In the genomic region with DNA sequence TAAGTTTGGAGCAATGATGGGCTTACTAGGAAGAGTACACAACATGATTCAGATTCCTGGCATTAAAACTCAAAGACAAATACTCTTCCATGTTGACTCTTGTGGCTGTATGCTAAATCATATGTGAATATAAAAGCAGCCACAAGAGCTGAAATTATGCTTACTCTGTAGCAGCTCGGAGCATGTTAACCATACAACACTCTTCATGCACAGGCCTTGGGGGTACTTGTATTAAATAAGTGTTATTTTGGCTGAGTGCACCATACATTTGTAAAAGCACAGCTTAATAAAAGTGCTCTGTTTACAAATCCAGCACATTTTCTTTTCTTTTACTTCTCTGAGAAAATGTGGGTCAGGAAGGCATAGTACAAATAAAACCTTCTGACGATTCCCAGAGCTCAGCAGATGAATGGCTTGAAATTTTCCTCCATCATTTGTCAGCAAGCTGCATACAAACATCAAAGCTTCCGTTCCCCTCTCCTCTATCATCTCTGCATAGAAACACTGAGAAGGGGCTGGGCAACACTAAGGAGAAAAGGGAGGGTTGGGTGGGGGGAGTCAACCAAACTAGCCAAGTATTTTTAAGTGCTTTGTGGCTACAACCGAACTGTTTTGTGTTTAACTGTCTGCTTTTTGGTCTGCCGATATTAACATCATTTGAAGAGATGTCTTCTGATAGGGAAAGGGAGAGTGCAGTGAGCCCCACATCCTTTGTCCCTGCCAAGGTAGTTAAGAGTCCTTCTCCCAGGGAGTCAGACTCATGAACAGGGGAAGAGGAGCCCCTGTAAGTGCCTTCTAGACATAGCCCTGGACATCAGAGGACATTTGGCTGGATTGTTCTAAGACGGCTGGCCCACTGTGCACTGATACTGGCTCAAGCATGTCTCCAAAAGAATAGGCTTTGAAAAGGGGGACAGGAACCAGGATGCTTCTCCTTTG, we compare ENCODE assay signal across 15 mouse cellular contexts.
DNase-seq lines count a peak whose midpoint lies in the region; ATAC-seq and TF ChIP-seq lines count a peak whose summit lies in the region.
"Had no signal": no experiment of that assay in that cellular context is flagged by ENCODE, and none has a peak within 500 bp of the region (broad histone marks: within the 10 kb centered on the region; RNA-seq: fewer than 3 reads in every experiment).

No protein-coding gene starts in this region.

- peaks cover 10% of the 10 kb centered on the region; the same call in 1 of the 2 replicates for H3K4me1 ChIP-seq in lung, embryonic 14.5 days (ENCODE audit: insufficient read depth)
- peaks cover 6% of the 10 kb centered on the region; the same call in 1 of the 2 replicates for H3K4me1 ChIP-seq in embryonic facial prominence, embryonic 12.5 days
- no peaks in the 10 kb centered on the region; the same call in 1 of the 2 replicates for H3K4me1 ChIP-seq in intestine, embryonic 16.5 days (ENCODE audit: control insufficient read depth, insufficient read depth, low read length)
- H3K4me1 ChIP-seq in midbrain, postnatal 0 days (ENCODE audit: insufficient read depth, low read length) = no peaks in the 10 kb centered on the region
- H3K4me1 ChIP-seq: heart, embryonic 13.5 days had no signal

- no peak overlapping the region for H3K9ac ChIP-seq in lung, embryonic 14.5 days
- H3K9ac ChIP-seq in embryonic facial prominence, embryonic 12.5 days = no peak overlapping the region
- no peak overlapping the region for H3K9ac ChIP-seq in intestine, embryonic 16.5 days (ENCODE audit: low read depth, low read length)
- H3K9ac ChIP-seq in midbrain, postnatal 0 days (replicated peaks; ENCODE audit: low read length, poor library complexity, severe bottlenecking) = no peak overlapping the region
- H3K9ac ChIP-seq: heart, embryonic 13.5 days had no signal

- H3K9me3 ChIP-seq in lung, embryonic 14.5 days (ENCODE audit: low read depth, low read length) = no peaks in the 10 kb centered on the region
- no peaks in the 10 kb centered on the region for H3K9me3 ChIP-seq in embryonic facial prominence, embryonic 12.5 days
- no peaks in the 10 kb centered on the region for H3K9me3 ChIP-seq in intestine, embryonic 16.5 days (ENCODE audit: control insufficient read depth, low read length)
- H3K9me3 ChIP-seq in midbrain, postnatal 0 days (ENCODE audit: low read length) = no peaks in the 10 kb centered on the region
- H3K9me3 ChIP-seq: heart, embryonic 13.5 days had no signal

- no peak overlapping the region for H3K4me3 ChIP-seq in lung, embryonic 14.5 days (ENCODE audit: low read depth, low read length)
- no peak overlapping the region for H3K4me3 ChIP-seq in embryonic facial prominence, embryonic 12.5 days
- no peak overlapping the region for H3K4me3 ChIP-seq in intestine, embryonic 16.5 days (ENCODE audit: low read length)
- no peak overlapping the region for H3K4me3 ChIP-seq in midbrain, postnatal 0 days (ENCODE audit: low read depth, low read length)
- H3K4me3 ChIP-seq: erythroblast, embryonic 14.5 days; heart, embryonic 13.5 days had no signal

- DNase-seq in lung, embryonic 14.5 days = peak; percentile 76
- no peak for DNase-seq in lung, postnatal 14 days
- no peak for DNase-seq in midbrain, postnatal 0 days (ENCODE audit: low spot score)
- no peak for DNase-seq in cerebellum, postnatal 36 days
- DNase-seq: cerebellum, adult 18-20 months; gastrocnemius, postnatal 14 days; kidney, adult 18-20 months; kidney, postnatal 36 days; thymus, adult 18-20 months had no signal

- peak; percentile 89 for ATAC-seq in lung, embryonic 14.5 days (ENCODE audit: insufficient read depth)
- no peak for ATAC-seq in embryonic facial prominence, embryonic 12.5 days (ENCODE audit: insufficient number of reproducible peaks, insufficient read depth, low FRiP score, low TSS enrichment)
- peak; percentile 80 for ATAC-seq in intestine, embryonic 16.5 days
- peak; percentile 54 for ATAC-seq in midbrain, postnatal 0 days (ENCODE audit: low FRiP score)
- no peak for ATAC-seq in megakaryocyte progenitor cell, adult 5-6 weeks (replicated peaks; ENCODE audit: poor library complexity)
- no peak for ATAC-seq in monocyte, adult 5-6 weeks (replicated peaks; ENCODE audit: insufficient number of reproducible peaks, low FRiP score, low TSS enrichment, poor library complexity, severe bottlenecking)

- TF ChIP-seq CTCF in lung, embryonic 14.5 days (IDR thresholded peaks at IDR 0.05; ENCODE audit: low read depth) = 0 out of 2 replicates have a peak, but pooled peaks have one; percentile 4
- TF ChIP-seq CTCF in midbrain, postnatal 0 days (IDR thresholded peaks at IDR 0.05) = no peak

- H3K27me3 ChIP-seq in lung, embryonic 14.5 days (ENCODE audit: insufficient read depth, low read length) = no peaks in the 10 kb centered on the region
- no peaks in the 10 kb centered on the region for H3K27me3 ChIP-seq in embryonic facial prominence, embryonic 12.5 days
- H3K27me3 ChIP-seq in intestine, embryonic 16.5 days (replicated peaks; ENCODE audit: control insufficient read depth, insufficient read depth, low read length) = no peaks in the 10 kb centered on the region
- no peaks in the 10 kb centered on the region for H3K27me3 ChIP-seq in midbrain, postnatal 0 days (ENCODE audit: insufficient read depth, low read length)
- H3K27me3 ChIP-seq: heart, embryonic 13.5 days had no signal

- H3K4me2 ChIP-seq in lung, embryonic 14.5 days = no peak overlapping the region
- no peak overlapping the region for H3K4me2 ChIP-seq in embryonic facial prominence, embryonic 12.5 days (replicated peaks)
- no peak overlapping the region for H3K4me2 ChIP-seq in intestine, embryonic 16.5 days (ENCODE audit: low read depth, low read length)
- H3K4me2 ChIP-seq in midbrain, postnatal 0 days (ENCODE audit: low read depth, low read length, poor library complexity, severe bottlenecking) = no peak overlapping the region
- H3K4me2 ChIP-seq: heart, embryonic 13.5 days had no signal

- H3K36me3 ChIP-seq in lung, embryonic 14.5 days (ENCODE audit: insufficient read depth) = no peaks in the 10 kb centered on the region
- no peaks in the 10 kb centered on the region for H3K36me3 ChIP-seq in embryonic facial prominence, embryonic 12.5 days
- H3K36me3 ChIP-seq in intestine, embryonic 16.5 days (ENCODE audit: control insufficient read depth, insufficient read depth, low read length) = no peaks in the 10 kb centered on the region
- H3K36me3 ChIP-seq in midbrain, postnatal 0 days (ENCODE audit: insufficient read depth, low read length) = no peaks in the 10 kb centered on the region
- H3K36me3 ChIP-seq: heart, embryonic 13.5 days had no signal

- peak overlapping the region; percentile 76 for H3K27ac ChIP-seq in lung, embryonic 14.5 days (ENCODE audit: low read depth)
- peak overlapping the region; percentile 82 for H3K27ac ChIP-seq in embryonic facial prominence, embryonic 12.5 days
- peak overlapping the region; percentile 86 for H3K27ac ChIP-seq in intestine, embryonic 16.5 days (ENCODE audit: low read length)
- H3K27ac ChIP-seq in midbrain, postnatal 0 days (ENCODE audit: low read depth, low read length) = peak overlapping the region; percentile 47
- H3K27ac ChIP-seq: heart, embryonic 13.5 days had no signal

- WGBS in lung, embryonic 14.5 days = 21% methylated on average over 6 of the region's 6 CpGs
- WGBS in embryonic facial prominence, embryonic 12.5 days = 52% methylated on average over 6 of the region's 6 CpGs
- WGBS in intestine, embryonic 16.5 days = 40% methylated on average over 6 of the region's 6 CpGs
- 50% methylated on average over 6 of the region's 6 CpGs for WGBS in midbrain, postnatal 0 days

Comparison
In these comparisons a context has a peak if more than half of its experiments do, and no peak if none do; other contexts are left out.
1. ATAC-seq: peak in lung, embryonic 14.5 days (single experiment), intestine, embryonic 16.5 days (single experiment) and midbrain, postnatal 0 days (single experiment); none in embryonic facial prominence, embryonic 12.5 days (single experiment), megakaryocyte progenitor cell, adult 5-6 weeks (single experiment) and monocyte, adult 5-6 weeks (single experiment).
2. Peak in every context shown above with its lines, with median percentiles within 50 percentile points of each other: H3K27ac ChIP-seq.